Mouse (Mus musculus) embryo, embryonic 9.5 days (tissue): ENCODE data around the gene Gphb5.

Experiments
- DNase-seq: peaks from one replicate; pipeline ENCODE4 v3.0.0-alpha.2; 2017; ENCODE audit errors: extremely low spot score

Gene Gphb5

DNA sequence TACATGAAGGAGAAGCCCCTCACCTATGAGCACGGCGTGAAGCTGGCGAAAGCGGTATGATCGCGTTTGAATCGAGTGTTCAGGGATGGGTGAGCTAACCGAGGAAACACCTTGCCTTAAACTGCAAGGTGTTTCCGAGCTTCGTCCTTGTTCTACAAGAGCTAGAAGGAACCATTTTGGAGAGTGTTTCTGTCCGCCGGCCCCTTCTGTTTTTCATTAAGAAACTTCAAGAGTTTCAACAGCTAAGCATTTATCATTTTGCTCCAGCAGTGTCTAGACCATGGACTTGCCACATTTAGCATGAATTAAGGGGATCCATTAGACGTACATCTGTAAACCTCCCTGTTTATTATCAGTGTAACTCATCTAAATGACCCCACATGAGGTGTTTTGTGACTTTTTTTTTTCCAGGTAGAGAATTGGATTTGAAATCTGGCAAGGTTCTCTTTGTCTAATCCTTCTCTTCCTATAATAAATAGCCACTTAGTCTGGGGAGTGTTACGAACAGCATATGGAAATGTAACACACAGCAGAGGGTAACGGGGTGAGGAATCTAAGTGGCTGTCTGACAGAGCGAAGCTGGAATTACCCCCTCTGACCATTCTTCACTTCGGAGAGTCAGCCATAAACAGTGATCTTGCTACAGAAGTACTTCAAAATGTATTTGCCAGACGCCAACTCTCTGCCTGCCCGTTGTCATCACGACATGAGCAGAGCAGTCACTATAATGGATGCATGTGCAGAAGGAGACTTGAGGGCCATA lies 22.4 kb downstream of the Gphb5 start:
- DNase-seq = no peak

DNA sequence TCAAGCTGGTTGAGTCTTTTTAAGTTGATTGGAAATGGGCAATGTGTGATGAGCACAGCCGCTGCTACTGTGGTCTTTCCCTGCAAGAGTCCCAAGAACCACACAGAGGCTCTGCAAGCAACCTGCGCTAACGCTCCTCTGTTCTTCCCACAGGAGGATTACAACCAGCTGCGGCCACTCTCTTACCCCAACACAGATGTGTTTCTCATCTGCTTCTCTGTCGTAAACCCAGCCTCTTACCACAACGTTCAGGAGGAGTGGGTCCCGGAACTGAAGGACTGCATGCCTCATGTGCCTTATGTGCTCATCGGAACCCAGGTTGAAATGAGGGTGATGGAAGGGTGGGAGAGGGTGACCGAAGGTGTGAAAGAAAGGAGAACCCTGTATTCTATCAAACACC lies 25.1 kb downstream of the Gphb5 start:
- no peak for DNase-seq

DNA sequence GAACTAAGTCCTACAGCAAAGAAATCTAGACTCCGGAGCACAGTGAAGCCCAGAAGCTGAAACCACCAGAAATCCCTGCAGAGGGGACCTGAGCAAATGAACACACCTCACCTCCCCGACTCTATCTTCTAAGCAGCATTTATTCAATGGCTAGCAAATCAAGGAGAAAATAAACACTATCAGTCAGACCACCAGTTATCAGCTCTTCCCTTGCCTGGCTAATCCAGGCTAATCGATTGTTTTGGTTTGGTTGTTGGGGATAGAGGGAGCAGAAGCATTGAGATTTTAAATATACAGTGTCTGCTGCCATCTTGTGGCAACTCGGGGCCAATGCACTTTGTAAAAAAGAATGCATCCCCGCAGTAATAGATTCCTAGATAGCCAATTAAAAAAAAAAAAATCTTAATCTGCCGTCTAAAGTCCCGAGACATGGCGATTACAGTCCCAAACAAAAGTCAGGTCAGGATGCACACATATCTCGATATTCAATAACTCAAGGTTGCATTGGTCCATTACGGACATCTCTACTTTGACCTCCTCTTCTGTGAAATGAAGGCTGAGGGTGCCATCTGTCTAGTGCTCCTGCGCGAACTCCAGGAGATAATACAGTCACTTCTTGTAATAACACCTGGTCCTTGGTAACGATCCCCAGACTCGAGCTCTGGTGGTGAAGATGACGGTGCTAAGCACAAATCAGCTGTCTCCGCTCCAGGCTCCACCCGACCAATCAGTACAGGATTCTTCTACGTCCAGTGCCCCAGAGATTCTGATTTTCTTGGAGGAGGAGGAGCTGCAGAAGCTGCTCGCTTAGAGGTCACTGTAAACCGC lies 27.1 kb downstream of the Gphb5 start:
- DNase-seq = peak; percentile 51

DNA sequence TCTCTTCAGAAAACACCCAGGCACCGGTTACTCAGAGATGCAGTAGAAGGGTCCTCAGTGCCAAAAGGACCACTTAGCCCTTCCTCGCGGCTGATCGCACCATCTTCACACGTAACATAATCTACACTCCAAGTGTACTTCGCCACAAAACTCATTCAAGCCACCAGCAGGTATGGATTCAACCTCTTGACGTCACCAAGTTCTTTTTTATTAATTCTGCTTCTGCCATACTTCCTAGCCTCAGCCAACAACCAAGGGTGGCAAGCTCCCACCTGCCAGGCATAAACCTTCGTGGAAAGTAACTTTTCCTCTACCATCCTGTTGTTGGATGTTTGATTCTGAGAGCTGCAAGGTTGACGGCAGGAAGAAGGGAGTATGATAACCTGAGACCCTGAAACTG lies 28.1 kb downstream of the Gphb5 start:
- DNase-seq = no peak

DNA sequence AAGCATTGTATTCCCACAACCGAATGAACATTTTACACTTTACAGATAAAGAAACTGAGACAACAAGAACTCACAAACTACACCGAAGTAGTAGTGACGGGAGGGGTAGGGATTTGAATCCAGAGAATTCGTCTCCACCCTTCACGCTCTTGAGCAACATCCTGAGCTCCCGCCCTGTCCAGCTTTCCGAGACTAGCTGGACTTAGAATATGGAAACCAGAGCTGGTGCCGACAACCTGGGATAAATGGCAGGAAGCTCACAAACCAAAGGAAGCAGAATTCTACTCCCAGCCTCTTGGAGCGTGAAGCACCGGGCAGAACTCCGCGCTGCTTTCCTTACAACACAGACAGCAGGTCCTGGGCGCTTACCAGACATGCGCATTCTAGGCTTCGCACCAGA lies 28.7 kb downstream of the Gphb5 start:
- DNase-seq = no peak

DNA sequence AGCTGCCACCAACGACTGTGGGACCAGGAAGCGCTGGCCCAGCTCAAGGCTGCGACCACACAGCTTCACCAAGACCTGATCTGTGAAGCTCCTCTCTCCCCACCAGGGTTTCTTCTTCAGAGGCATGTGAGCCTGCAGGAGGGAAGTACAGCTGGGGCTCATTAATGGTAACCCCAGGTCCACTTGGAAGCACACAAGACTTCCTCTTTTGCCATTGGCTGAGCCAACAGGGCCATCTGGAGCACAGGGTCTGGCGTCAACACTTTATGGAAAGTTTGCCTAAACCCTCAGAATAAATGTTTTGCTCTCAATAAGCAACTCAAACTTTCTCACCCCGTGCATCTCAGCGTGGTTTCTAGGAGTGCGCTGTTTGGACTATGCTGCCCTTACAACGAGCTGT lies 29.4 kb downstream of the Gphb5 start:
- no peak for DNase-seq

DNA sequence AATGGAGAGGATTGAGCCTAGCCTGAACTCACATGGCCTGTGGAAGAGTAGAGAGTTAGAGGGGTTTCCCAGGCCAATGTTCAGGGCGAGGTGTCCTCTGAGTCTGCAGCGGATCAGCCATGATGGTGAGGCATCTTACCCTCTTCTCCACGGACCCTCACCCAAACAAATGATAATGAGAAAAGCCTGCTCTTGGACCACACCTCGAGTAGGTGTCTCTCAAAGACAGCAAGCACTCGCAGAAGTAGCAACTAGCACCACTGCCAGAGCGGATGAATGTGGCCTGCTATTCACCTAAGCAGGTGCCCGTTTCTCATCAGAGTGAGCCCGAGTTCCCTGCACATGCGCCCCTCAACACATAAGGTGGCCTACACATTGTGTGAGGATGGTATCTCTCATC lies 29.9 kb downstream of the Gphb5 start:
- DNase-seq = no peak

DNA sequence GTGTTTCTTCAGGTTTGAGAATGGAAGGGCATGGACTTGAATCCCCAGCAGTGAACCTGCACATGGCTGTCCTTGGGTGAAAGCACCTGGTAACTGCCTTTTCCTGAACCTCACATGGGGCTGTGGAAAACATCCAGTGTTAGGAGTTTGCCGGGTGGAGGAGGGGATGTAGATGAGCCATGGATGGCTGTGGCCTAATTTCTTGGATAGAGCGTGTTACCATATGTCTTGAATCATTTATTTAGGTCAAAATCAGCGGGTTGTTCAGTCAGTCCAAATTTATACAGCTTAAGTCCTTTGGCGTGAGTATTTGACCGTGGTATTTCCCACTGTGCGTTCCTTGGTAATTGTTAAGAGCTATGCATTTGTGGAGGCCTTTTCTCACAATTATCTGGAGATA lies 40.5 kb downstream of the Gphb5 start:
- no peak for DNase-seq

DNA sequence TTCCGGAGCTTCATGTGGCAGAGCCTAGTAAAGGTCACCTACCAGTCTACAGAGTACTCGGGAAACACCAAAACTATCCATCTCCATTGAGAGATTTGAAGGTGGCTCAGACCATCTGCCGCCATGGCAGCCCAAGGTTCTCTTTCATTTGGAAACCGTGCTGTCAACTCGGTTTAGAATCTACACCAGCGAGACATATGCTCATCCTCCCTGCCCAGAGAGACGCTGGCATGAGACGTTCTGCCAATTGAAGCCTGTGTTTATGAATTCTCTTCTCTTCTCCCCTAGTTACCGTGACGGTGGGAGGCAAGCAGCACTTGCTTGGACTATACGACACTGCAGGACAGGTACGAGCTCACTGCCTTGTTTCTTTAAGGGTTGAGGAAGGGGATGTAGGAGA lies 41.5 kb downstream of the Gphb5 start:
- no peak for DNase-seq

DNA sequence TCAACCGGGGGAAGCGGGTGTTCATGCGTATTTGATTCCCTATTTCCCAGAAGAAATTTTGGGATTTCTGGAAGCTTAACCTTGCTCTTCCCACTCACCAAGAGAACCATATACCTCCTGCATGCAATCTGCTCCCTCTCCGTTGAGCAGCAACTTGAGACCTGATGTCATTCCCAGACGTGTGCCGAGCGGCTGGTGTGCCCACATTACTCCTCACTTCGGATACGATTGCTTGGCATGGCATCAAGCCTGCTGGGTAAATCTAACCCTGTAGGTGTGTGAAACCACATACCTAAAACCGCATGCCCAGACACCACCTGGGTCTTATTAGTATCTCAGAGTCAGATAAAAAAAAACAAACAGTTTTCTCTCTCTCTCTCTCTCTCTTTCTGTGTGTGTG lies 42.1 kb downstream of the Gphb5 start:
- no peak for DNase-seq

DNA sequence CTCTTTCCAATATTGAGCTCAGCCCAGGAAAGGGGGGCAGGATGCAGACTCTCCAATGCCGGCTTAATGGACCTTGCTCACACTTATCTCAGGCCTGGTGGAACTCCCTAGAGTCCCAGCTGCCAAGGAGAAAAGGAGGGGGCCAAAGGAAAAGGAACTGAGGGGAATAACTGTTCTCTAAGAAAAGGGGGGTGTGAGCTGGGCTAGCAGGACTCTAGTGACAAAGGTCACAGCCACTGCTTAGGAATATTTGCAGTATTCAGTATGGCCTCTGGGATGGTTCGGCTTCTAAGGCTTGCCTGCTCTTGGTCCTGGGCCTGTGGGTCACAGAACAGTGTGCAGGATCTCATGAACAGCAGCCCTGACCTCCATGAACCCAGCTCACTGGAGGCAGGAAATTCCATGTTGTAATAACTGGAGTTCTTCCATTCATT lies 47.1 kb downstream of the Gphb5 start:
- DNase-seq = no peak

DNA sequence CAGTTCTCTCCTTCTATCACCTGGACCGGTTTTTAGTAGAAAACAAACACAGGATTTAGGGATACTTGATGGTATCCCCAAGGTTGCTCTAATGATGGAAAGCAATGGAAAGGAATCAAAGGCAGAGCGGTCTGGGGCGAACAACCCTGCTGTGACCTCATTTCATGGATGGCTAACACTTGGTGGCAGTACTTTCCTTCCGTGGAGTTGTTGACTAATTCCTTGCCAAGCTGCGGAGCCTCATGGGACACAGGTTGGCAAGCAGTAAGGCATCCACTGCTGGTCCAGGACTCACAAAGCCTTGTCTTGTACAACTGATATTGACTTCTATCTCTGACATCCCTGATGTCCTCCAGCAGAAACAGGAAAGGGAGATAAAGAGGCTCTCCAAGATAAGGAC lies 48.1 kb downstream of the Gphb5 start:
- DNase-seq = no peak

DNA sequence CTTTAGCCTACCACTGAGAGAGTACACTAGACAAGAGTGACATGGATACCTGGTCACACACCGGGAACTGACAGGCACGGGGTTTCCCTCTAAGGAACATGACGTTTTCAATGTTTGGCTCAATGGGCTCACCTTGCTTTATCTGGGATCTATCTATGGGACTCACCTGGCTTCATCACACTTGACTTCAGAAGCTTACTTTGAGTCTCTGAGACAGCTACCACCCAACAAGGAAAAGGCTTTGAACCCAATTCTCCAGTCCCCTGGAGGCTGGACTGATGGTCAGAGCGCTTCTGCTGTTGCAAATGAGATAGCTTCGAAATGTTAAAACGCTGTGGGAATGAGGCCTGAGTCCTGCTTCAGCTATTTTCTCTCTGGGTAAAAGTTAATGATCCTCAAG lies 49.2 kb downstream of the Gphb5 start:
- DNase-seq = no peak

DNA sequence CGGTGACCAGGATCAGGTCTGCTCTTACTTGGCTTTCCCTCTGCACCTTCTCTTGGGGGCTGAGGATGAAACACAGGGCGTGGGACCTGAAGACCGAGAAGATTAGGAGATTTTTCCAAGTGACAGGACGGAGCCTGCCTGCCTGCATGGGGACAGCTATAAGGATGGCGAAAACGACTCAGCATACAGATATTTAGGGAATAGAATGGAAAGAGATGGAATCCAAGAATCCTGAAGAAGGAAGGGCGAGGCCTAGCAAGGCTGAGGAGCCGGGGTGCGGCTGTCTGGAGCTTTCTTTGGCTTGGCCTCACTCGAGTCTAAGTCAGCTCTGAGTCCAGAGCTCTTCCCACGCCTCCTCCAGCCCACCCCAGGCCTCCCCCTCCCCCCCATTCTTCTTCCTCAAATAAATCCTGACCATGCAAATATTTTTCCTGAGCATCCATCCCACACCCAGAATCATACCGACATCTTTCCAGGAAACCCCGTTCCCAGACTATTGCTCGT lies 50.9 kb downstream of the Gphb5 start:
- DNase-seq = no peak

DNA sequence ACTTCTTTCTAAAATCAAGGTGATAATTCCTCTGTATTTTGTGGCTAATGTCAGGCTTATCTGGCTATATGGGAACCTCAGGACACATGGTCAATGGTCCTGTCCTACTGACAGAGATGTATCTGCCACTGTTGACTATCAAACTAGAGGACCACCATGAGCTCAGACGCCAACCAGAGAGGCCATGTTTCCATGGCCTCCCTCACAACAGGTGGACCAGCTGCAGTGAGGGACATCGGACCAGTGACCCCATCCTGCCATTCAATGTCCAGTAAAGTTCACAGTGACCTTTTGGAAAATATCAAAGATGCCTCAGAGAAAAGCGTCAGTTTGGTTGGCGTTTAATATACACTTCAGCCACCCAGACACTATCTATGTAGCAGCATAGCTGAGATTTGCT lies 52.2 kb downstream of the Gphb5 start:
- DNase-seq = no peak

DNA sequence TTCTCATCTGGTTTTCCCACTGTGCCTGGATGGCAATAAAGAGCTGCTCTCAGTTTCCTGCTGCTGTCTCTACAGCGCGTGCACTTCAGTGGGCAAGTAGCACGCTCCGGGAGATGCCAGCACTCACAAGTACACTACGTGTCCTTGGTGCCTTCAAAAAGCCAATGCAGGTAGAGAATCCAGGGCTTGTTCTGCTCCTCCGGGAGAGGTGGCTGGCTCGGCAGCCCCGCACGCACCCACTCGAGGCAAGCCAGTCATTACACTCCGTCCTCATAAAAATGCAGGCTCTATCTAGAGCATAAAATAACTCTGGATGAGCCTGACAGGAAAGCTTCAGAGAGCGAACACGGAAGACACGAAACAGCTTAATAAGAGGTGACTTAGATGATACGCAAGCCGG lies 54.1 kb downstream of the Gphb5 start:
- no peak for DNase-seq
